Mouse (Mus musculus) forebrain, embryonic 14.5 days (tissue): Measurements from ENCODE around the gene Snrpd2. TPM values are rescaled to one million over a fixed set of nuclear protein-coding genes. Genes with fewer than 3 reads are reported as not detected.

Experiments used
- ATAC-seq: fragments of 200-750 bp; cut with Nextera tagmentation; 2 replicates; pipeline ENCODE4 v1.8.0; 2017; ENCODE audit warnings: mild to moderate bottlenecking, moderate library complexity
- DNase-seq: peaks from one replicate; pipeline ENCODE4 v3.0.0-alpha.2; 2015; ENCODE audit warnings: low spot score
- H3K27ac ChIP-seq: fragments of 300-500 bp; sonication (generic); 2 replicates; pipeline ENCODE4 v1.5.1; 2014; ENCODE audit warnings: low read depth, mild to moderate bottlenecking, control low read depth, low read length, moderate library complexity
- H3K27me3 ChIP-seq: fragments of 300-500 bp; sonication (generic); replicated peaks from 2 replicates; pipeline ENCODE4 v1.6.1; 2014; ENCODE audit warnings: low read length, control low read depth, mixed read lengths; ENCODE audit not compliant: control insufficient read depth, insufficient read depth
- H3K36me3 ChIP-seq: fragments of 300-500 bp; sonication (generic); 2 replicates; pipeline ENCODE4 v1.6.1; 2014; ENCODE audit warnings: low read length, control low read depth; ENCODE audit not compliant: control insufficient read depth, insufficient read depth
- H3K4me1 ChIP-seq: fragments of 300-500 bp; sonication (generic); 2 replicates; pipeline ENCODE4 v1.6.1; 2014; ENCODE audit warnings: antibody characterized with exemption, low read length, control low read depth; ENCODE audit not compliant: control insufficient read depth, insufficient read depth
- H3K4me2 ChIP-seq: fragments of 300-500 bp; sonication (generic); 2 replicates; pipeline ENCODE4 v1.6.1; 2014; ENCODE audit warnings: mild to moderate bottlenecking, control low read depth, low read length
- H3K4me3 ChIP-seq: fragments of 300-500 bp; sonication (generic); 2 replicates; pipeline ENCODE4 v1.5.1; 2014; ENCODE audit warnings: low read depth, low read length, control low read depth
- H3K9ac ChIP-seq: fragments of 300-500 bp; sonication (generic); 2 replicates; pipeline ENCODE4 v1.6.1; 2014; ENCODE audit warnings: mild to moderate bottlenecking, low read length, control low read depth, moderate library complexity
- H3K9me3 ChIP-seq: fragments of 300-500 bp; sonication (generic); replicated peaks from 2 replicates; pipeline ENCODE4 v1.6.1; 2016; ENCODE audit warnings: low read length, control low read depth, mixed read lengths; ENCODE audit not compliant: control insufficient read depth
- WGBS: fragments of 180-500 bp; shearing (Covaris S2); extraction: QIAGEN DNeasy Blood & Tissue Kit; methylation state at CpG from one replicate; pipeline ENCODE4 v1.1.7; 2014; 5-methylcytosine and 5-hydroxymethylcytosine counted together
- polyA plus RNA-seq: library from polyadenylated mRNA; unstranded; fragments of >200 nt; fragmentation: Nextera tagmentation; extraction: Ambion mirVana; gene quantifications from 2 replicates; pipeline ENCODE4 v1.2.1, GENCODE M21; 2014

Snrpd2 gene
- polyA plus RNA-seq, 1 experiment from 2014 or later, result 155 TPM

DNA sequence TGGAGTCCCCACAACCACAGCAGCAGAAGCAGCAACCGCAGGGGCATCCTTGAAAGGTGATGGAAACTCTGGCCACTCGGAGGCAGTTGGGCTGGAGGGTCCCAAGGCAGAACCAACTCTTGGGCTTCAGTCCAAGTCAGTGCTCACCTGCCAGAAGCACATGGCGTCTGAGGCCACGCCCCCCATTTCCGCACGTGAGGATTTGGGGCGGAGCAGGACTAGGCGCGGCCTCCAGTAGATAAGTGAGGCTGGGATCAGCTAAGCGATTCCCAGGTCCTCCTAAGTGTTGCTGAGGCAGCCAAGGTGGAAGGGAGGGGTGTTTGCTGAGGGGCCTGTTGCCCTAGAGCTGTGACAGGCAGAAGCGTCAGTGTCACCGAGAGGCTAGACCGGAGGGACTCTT is 15.5 kb downstream of the Snrpd2 start:
- Histone ChIP-seq H3K4me2 (peak overlapping the region; percentile 38), H3K4me1 (peaks cover 8% of the 10 kb centered on the region), H3K9me3 (no peaks in the 10 kb centered on the region), H3K27me3 (peaks cover 5% of the 10 kb centered on the region; the same call in 1 of the 2 replicates), H3K27ac (no peak overlapping the region), H3K36me3 (no peaks in the 10 kb centered on the region), H3K9ac (no peak overlapping the region), H3K4me3 (peak overlapping the region; percentile 4; the same call in 1 of the 2 replicates)
- WGBS, result 3% methylated on average over 13 of the region's 13 CpGs
- DNase-seq (peak; percentile 37), ATAC-seq (no peak)

- H3K4me3 ChIP-seq, result peak within 1 kb of the TSS; percentile 10
- H3K27ac ChIP-seq, result peak within 1 kb of the TSS; percentile 44; the same call in 1 of the 2 replicates
- peaks cover 7% of the 10 kb centered on the region for H3K4me1 ChIP-seq
- H3K36me3 ChIP-seq, result no peaks in the 10 kb centered on the region
- DNase-seq, result peak; percentile 62
- WGBS, result 12% methylated on average over 14 of the region's 14 CpGs
- H3K4me2 ChIP-seq, result peak within 1 kb of the TSS; percentile 38
- no peaks in the 10 kb centered on the region for H3K9me3 ChIP-seq
- H3K27me3 ChIP-seq, result peaks cover 5% of the 10 kb centered on the region; the same call in 1 of the 2 replicates
- peak; percentile 66 for ATAC-seq
- peak within 1 kb of the TSS; percentile 45 for H3K9ac ChIP-seq
These were observed 16.3 kb downstream of the Snrpd2 start, which contains the start of gene Gipr for GRCm38 (mm10) chr7:19165656-19166423. TSS of gene Gipr (minus strand) at chr7:19166127.

- Histone ChIP-seq H3K4me1 (peaks cover 9% of the 10 kb centered on the region), H3K4me3 (no peak overlapping the region), H3K27me3 (peaks cover 5% of the 10 kb centered on the region; the same call in 1 of the 2 replicates), H3K9me3 (no peaks in the 10 kb centered on the region), H3K36me3 (no peaks in the 10 kb centered on the region), H3K27ac (no peak overlapping the region), H3K9ac (no peak overlapping the region), H3K4me2 (no peak overlapping the region)
- 92% methylated on average over 3 of the region's 3 CpGs for WGBS
- ATAC-seq, result no peak
- DNase-seq, result no peak
These were observed 17.5 kb downstream of the Snrpd2 start for GRCm38 (mm10) chr7:19166990-19167389.

DNA sequence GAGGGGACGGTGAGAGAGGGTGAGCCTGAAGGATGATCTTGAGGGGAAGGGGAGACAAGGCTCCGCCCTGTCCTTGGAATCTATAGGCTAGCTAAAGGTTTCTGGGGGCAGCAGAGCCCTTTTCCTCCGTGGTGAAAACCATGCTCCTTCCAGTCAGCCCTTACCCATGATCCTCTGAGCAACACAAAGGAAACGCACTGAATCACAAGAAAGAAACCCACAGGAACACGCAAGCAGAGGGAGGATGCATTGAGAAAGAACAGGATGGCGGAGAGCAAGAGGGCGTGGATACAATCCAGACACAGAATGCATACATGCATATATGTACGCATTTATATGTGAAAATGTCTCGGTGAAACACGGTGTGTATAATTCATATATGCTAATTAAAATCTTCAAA is 20.0 kb downstream of the Snrpd2 start:
- Histone ChIP-seq H3K4me2 (no peak overlapping the region), H3K9ac (no peak overlapping the region)

DNA sequence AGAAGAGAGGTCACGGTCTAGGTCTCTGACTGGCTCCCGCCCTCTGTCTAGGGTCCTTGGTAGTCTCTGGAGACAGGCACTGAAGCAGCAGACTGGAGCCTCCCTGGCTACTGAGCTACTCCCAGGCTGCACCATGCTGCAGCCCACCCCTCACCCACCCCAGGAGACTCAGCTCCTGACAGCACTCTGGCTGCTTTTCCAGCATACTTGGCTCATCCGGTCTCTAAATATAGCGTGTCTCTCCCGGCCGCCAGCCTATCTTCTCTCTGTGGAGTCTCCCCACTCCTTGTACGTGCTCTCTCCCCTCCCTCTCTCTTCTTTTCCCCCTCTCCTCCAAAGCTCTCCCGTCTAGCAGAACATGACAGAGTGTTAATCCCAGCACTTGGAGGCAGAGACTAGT is 20.6 kb downstream of the Snrpd2 start:
- peak; percentile 76; the same call in 1 of the 2 replicates for ATAC-seq
- no peak overlapping the region for H3K4me3 ChIP-seq
- no peak overlapping the region for H3K4me2 ChIP-seq
- H3K9ac ChIP-seq, result peak overlapping the region; percentile 6; the same call in 1 of the 2 replicates
- DNase-seq, result peak; percentile 85
- H3K36me3 ChIP-seq, result no peaks in the 10 kb centered on the region
- no peaks in the 10 kb centered on the region for H3K9me3 ChIP-seq
- peak overlapping the region; percentile 75 for H3K27ac ChIP-seq
- 0 out of 2 replicates have a peak, but pooled peaks cover 3% of the 10 kb centered on the region for H3K27me3 ChIP-seq
- 62% methylated on average over 8 of the region's 8 CpGs for WGBS
- peaks cover 14% of the 10 kb centered on the region for H3K4me1 ChIP-seq

More for the DNA sequence above, 20.0 kb downstream of the Snrpd2 start:
- no peaks in the 10 kb centered on the region for H3K9me3 ChIP-seq
- H3K4me1 ChIP-seq, result peaks cover 16% of the 10 kb centered on the region
- 52% methylated on average over 10 of the region's 10 CpGs for WGBS
- no peak overlapping the region for H3K4me3 ChIP-seq
- peaks cover 5% of the 10 kb centered on the region; the same call in 1 of the 2 replicates for H3K27me3 ChIP-seq
- DNase-seq (no peak), ATAC-seq (no peak)
- H3K36me3 ChIP-seq, result no peaks in the 10 kb centered on the region
- peak overlapping the region; percentile 75; the same call in 1 of the 2 replicates for H3K27ac ChIP-seq

DNA sequence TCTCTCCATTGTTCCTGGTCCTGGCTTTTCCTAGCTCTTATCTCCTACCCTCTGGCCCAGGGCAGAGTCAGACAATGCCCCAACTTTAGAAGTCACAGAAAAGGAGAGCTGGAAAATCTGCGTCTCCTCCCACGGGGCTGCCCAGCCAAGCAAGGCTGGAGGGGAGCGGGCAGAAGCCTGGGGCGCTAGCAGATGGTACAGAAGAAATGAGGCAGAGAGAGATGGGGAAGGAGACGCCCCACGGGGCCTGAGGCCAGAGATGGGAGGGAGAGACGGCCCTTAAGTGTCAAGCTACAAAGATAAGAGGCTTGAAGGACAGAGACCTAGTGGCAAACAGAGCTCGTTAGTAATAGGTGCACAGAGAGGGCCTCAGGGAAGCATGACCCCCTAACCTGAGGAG is 22.3 kb downstream of the Snrpd2 start:
- 50% methylated on average over 8 of the region's 8 CpGs for WGBS
- Histone ChIP-seq H3K9ac (no peak overlapping the region), H3K4me2 (no peak overlapping the region), H3K4me1 (peaks cover 9% of the 10 kb centered on the region; the same call in 1 of the 2 replicates), H3K9me3 (no peaks in the 10 kb centered on the region), H3K36me3 (no peaks in the 10 kb centered on the region), H3K4me3 (no peak overlapping the region), H3K27ac (peak overlapping the region; percentile 15; the same call in 1 of the 2 replicates), H3K27me3 (peaks cover under 1% of the 10 kb centered on the region; the same call in 1 of the 2 replicates)
- ATAC-seq (no peak), DNase-seq (no peak)

DNA sequence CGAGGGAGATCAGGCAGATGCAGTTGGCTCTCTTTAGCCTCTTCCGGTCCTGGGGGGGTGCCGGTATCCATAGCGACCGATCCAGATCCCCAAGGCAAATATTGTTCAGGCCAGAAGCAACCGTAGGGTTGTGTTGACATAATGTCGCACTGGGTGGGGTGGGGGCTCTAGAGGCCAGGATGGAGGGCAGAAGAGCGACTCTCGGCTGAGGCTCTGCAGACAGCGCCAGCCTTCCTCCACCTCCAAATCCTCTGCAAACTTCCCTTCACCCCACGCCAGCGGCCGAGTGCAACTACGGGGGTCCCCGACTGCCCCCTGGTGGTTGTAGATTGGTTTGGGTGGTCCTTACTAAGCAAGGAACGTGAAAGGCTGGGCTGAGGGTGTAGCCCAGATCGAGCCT is 23.4 kb downstream of the Snrpd2 start:
- no peaks in the 10 kb centered on the region for H3K36me3 ChIP-seq
- WGBS, result 5% methylated on average over 17 of the region's 17 CpGs
- peak overlapping the region; percentile 35 for H3K9ac ChIP-seq
- peaks cover 10% of the 10 kb centered on the region for H3K27me3 ChIP-seq
- no peak for ATAC-seq
- H3K27ac ChIP-seq, result peak overlapping the region; percentile 6; the same call in 1 of the 2 replicates
- peak; percentile 92 for DNase-seq
- H3K4me2 ChIP-seq, result peak overlapping the region; percentile 53
- H3K4me3 ChIP-seq, result peak overlapping the region; percentile 22
- H3K9me3 ChIP-seq, result no peaks in the 10 kb centered on the region
- H3K4me1 ChIP-seq, result peaks cover 14% of the 10 kb centered on the region; the same call in 1 of the 2 replicates

DNA sequence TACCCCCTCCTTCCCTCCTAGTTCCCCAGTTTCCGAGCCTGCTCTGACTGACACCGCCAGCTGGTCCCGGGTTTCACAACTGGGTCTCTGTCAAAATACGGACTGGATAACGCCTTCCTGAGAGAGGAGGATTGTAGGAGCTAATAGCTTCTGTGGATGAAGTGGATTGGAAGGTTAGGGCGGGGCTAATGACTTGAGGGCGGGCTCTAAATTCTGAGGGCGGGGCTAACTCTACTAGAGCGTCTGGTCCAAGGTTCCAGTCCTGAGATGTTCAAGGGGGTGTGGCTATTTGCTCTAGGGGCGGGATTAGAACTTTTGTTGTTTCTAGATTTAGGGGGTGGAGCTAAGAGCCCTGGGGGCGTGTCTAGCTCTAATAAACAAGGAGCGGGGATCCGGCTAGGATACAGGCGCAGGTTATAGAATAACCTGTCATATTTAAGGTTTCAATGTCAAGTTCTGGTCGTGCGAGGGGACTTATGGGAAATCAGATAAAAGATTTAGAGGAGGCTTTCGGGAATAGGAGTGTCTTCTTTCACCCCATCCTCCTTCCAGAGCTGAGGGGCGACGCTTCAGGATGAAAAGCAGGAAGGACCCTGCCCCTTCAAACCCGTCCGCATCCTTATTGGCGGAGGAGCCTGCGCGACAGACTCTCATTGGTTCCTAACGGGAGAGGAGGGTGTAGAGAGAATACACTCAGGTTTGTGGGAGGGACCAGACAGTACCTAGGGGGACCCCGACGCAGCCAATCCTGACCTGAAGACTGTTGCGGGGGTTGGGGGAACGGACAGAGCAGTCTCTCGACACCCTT is 26.4 kb downstream of the Snrpd2 start, which contains the start of gene Eml2:
TSS of gene Eml2 (plus strand) at position 714 of the 808 bp plus-strand sequence.
- 0 out of 2 replicates have a peak, but pooled peaks cover 3% of the 10 kb centered on the region for H3K36me3 ChIP-seq
- peak; percentile 94 for ATAC-seq
- DNase-seq, result peak; percentile 95
- peaks cover 19% of the 10 kb centered on the region; the same call in 1 of the 2 replicates for H3K4me1 ChIP-seq
- peaks cover 25% of the 10 kb centered on the region for H3K27me3 ChIP-seq
- H3K4me3 ChIP-seq, result peak within 1 kb of the TSS; percentile 62
- H3K4me2 ChIP-seq, result peak within 1 kb of the TSS; percentile 63
- H3K27ac ChIP-seq, result peak within 1 kb of the TSS; percentile 52; the same call in 1 of the 2 replicates
- H3K9me3 ChIP-seq, result no peaks in the 10 kb centered on the region
- 1% methylated on average over 30 of the region's 30 CpGs for WGBS
- peak within 1 kb of the TSS; percentile 74 for H3K9ac ChIP-seq
